Mouse (Mus musculus) forebrain, embryonic 11.5 days (tissue): ENCODE data around the gene Smpx. TPM values are rescaled to one million over a fixed set of nuclear protein-coding genes. Genes with fewer than 3 reads are reported as not detected.

ENCODE experiments used
- ATAC-seq: fragments of 200-750 bp; cut with Nextera tagmentation; replicated peaks from 2 replicates; pipeline ENCODE4 v1.8.0; 2017; ENCODE audit warnings: moderate TSS enrichment; ENCODE audit not compliant: low FRiP score
- DNase-seq: peaks from one replicate; pipeline ENCODE4 v3.0.0-alpha.2; 2017; ENCODE audit warnings: low spot score
- H3K27ac ChIP-seq: fragments of 300-500 bp; sonication (generic); 2 replicates; pipeline ENCODE4 v1.5.1; 2014; ENCODE audit warnings: low read depth, low read length
- H3K27me3 ChIP-seq: fragments of 300-500 bp; sonication (generic); 2 replicates; pipeline ENCODE4 v1.6.1; 2014; ENCODE audit warnings: mild to moderate bottlenecking, low read length, mixed read lengths; ENCODE audit not compliant: control insufficient read depth, insufficient read depth
- H3K36me3 ChIP-seq: fragments of 300-500 bp; sonication (generic); 2 replicates; pipeline ENCODE4 v1.6.1; 2014; ENCODE audit warnings: mild to moderate bottlenecking, low read length, moderate library complexity, mixed read lengths; ENCODE audit not compliant: control insufficient read depth, insufficient read depth
- H3K4me1 ChIP-seq: fragments of 300-500 bp; sonication (generic); replicated peaks from 2 replicates; pipeline ENCODE4 v1.6.1; 2014; ENCODE audit warnings: low read length, mixed read lengths; ENCODE audit not compliant: control insufficient read depth, insufficient read depth
- H3K4me2 ChIP-seq: fragments of 300-500 bp; sonication (generic); 2 replicates; pipeline ENCODE4 v1.6.1; 2014; ENCODE audit warnings: low read depth, mild to moderate bottlenecking, low read length, moderate library complexity, mixed read lengths; ENCODE audit not compliant: severe bottlenecking
- H3K4me3 ChIP-seq: fragments of 300-500 bp; sonication (generic); 2 replicates; pipeline ENCODE4 v1.5.1; 2014; ENCODE audit warnings: low read depth, low read length
- H3K9ac ChIP-seq: fragments of 300-500 bp; sonication (generic); 2 replicates; pipeline ENCODE4 v1.6.1; 2014; ENCODE audit warnings: low read length
- H3K9me3 ChIP-seq: fragments of 300-500 bp; sonication (generic); 2 replicates; pipeline ENCODE4 v1.6.1; 2016; ENCODE audit warnings: low read length, mixed read lengths; ENCODE audit not compliant: control insufficient read depth
- WGBS: fragments of 180-500 bp; shearing (Covaris S2); extraction: QIAGEN DNeasy Blood & Tissue Kit; methylation state at CpG from one replicate; pipeline ENCODE4 v1.1.7; 2014; 5-methylcytosine and 5-hydroxymethylcytosine counted together
- polyA plus RNA-seq: library from polyadenylated mRNA; unstranded; fragments of >200 nt; fragmentation: Nextera tagmentation; extraction: Ambion mirVana; gene quantifications from 2 replicates; pipeline ENCODE4 v1.2.1, GENCODE M21; 2014

Gene Smpx
- polyA plus RNA-seq = not detected in 2 replicates

GRCm38 (mm10) chrX:157698862-157699261 is at the start of gene Smpx:
Gene Smpx, plus strand, starts transcription at chrX:157698910.
- Histone ChIP-seq H3K9me3 (no peaks in the 10 kb centered on the region), H3K27ac (no peak within 1 kb of the TSS), H3K4me3 (no peak within 1 kb of the TSS), H3K27me3 (no peaks in the 10 kb centered on the region), H3K4me1 (no peaks in the 10 kb centered on the region), H3K36me3 (no peaks in the 10 kb centered on the region), H3K4me2 (no peak within 1 kb of the TSS), H3K9ac (no peak within 1 kb of the TSS)
- 74% methylated on average over 8 of the region's 8 CpGs for WGBS
- ATAC-seq (no peak), DNase-seq (no peak)

GRCm38 (mm10) chrX:157655047-157655446 is 43.7 kb upstream of the Smpx start:
- H3K4me3 ChIP-seq = no peak overlapping the region
- H3K9me3 ChIP-seq = no peaks in the 10 kb centered on the region
- no peak overlapping the region for H3K4me2 ChIP-seq
- ATAC-seq = no peak
- H3K27me3 ChIP-seq = no peaks in the 10 kb centered on the region
- H3K36me3 ChIP-seq = no peaks in the 10 kb centered on the region
- no peaks in the 10 kb centered on the region for H3K4me1 ChIP-seq
- DNase-seq = no peak
- H3K9ac ChIP-seq = no peak overlapping the region
- H3K27ac ChIP-seq = no peak overlapping the region

- no peaks in the 10 kb centered on the region for H3K36me3 ChIP-seq
- no peaks in the 10 kb centered on the region for H3K27me3 ChIP-seq
- no peaks in the 10 kb centered on the region for H3K4me1 ChIP-seq
- ATAC-seq = no peak
- H3K4me3 ChIP-seq = no peak overlapping the region
- no peak overlapping the region for H3K9ac ChIP-seq
- H3K4me2 ChIP-seq = no peak overlapping the region
- no peak for DNase-seq
- H3K27ac ChIP-seq = no peak overlapping the region
- no peaks in the 10 kb centered on the region for H3K9me3 ChIP-seq
These were observed 41.4 kb upstream of the Smpx start for GRCm38 (mm10) chrX:157657356-157657755.

- DNase-seq = no peak
- no peak overlapping the region for H3K9ac ChIP-seq
- no peak overlapping the region for H3K27ac ChIP-seq
- no peaks in the 10 kb centered on the region for H3K36me3 ChIP-seq
- 70% methylated on average over 2 of the region's 2 CpGs for WGBS
- H3K4me3 ChIP-seq = no peak overlapping the region
- H3K4me2 ChIP-seq = no peak overlapping the region
- no peaks in the 10 kb centered on the region for H3K9me3 ChIP-seq
- no peaks in the 10 kb centered on the region for H3K4me1 ChIP-seq
- no peak for ATAC-seq
- H3K27me3 ChIP-seq = no peaks in the 10 kb centered on the region
These were observed 26.9 kb upstream of the Smpx start for GRCm38 (mm10) chrX:157671820-157672219.

GRCm38 (mm10) chrX:157674667-157675350 is 23.9 kb upstream of the Smpx start:
- Histone ChIP-seq H3K27me3 (no peaks in the 10 kb centered on the region), H3K4me1 (no peaks in the 10 kb centered on the region), H3K9ac (no peak overlapping the region), H3K9me3 (no peaks in the 10 kb centered on the region), H3K4me2 (no peak overlapping the region), H3K36me3 (no peaks in the 10 kb centered on the region), H3K4me3 (no peak overlapping the region), H3K27ac (no peak overlapping the region)
- WGBS = 81% methylated on average over 3 of the region's 3 CpGs
- ATAC-seq (no peak), DNase-seq (no peak)

- Histone ChIP-seq H3K9me3 (no peaks in the 10 kb centered on the region), H3K4me3 (no peak overlapping the region), H3K36me3 (no peaks in the 10 kb centered on the region), H3K9ac (no peak overlapping the region), H3K4me1 (no peaks in the 10 kb centered on the region), H3K4me2 (no peak overlapping the region), H3K27ac (no peak overlapping the region), H3K27me3 (no peaks in the 10 kb centered on the region)
- 70% methylated on average over 4 of the region's 4 CpGs for WGBS
- DNase-seq (no peak), ATAC-seq (no peak)
These were observed 7.5 kb upstream of the Smpx start for GRCm38 (mm10) chrX:157691186-157691585.

- DNase-seq (no peak), ATAC-seq (no peak)
- no peak overlapping the region for H3K27ac ChIP-seq
- no peaks in the 10 kb centered on the region for H3K4me1 ChIP-seq
- no peaks in the 10 kb centered on the region for H3K9me3 ChIP-seq
- WGBS = 79% methylated on average over 5 of the region's 5 CpGs
- no peak overlapping the region for H3K4me2 ChIP-seq
- no peak overlapping the region for H3K4me3 ChIP-seq
- H3K27me3 ChIP-seq = no peaks in the 10 kb centered on the region
- H3K9ac ChIP-seq = no peak overlapping the region
- H3K36me3 ChIP-seq = no peaks in the 10 kb centered on the region
These were observed 1.0 kb upstream of the Smpx start for GRCm38 (mm10) chrX:157697591-157698135.

GRCm38 (mm10) chrX:157707236-157707635 is 8.5 kb downstream of the Smpx start:
- H3K27ac ChIP-seq = no peak overlapping the region
- no peak for DNase-seq
- ATAC-seq = no peak
- no peaks in the 10 kb centered on the region for H3K9me3 ChIP-seq
- no peaks in the 10 kb centered on the region for H3K36me3 ChIP-seq
- no peak overlapping the region for H3K9ac ChIP-seq
- H3K4me3 ChIP-seq = no peak overlapping the region
- WGBS = 87% methylated on average over 2 of the region's 2 CpGs
- H3K4me1 ChIP-seq = no peaks in the 10 kb centered on the region
- no peaks in the 10 kb centered on the region for H3K27me3 ChIP-seq
- no peak overlapping the region for H3K4me2 ChIP-seq

- no peaks in the 10 kb centered on the region for H3K27me3 ChIP-seq
- no peak overlapping the region for H3K9ac ChIP-seq
- ATAC-seq = no peak
- no peaks in the 10 kb centered on the region for H3K4me1 ChIP-seq
- H3K27ac ChIP-seq = no peak overlapping the region
- no peak overlapping the region for H3K4me2 ChIP-seq
- H3K9me3 ChIP-seq = no peaks in the 10 kb centered on the region
- no peak overlapping the region for H3K4me3 ChIP-seq
- no peaks in the 10 kb centered on the region for H3K36me3 ChIP-seq
- 75% methylated on average over 4 of the region's 4 CpGs for WGBS
- no peak for DNase-seq
These were observed 10.0 kb downstream of the Smpx start for GRCm38 (mm10) chrX:157708616-157709280.
